Mouse (Mus musculus) urinary bladder, postnatal 25 days (tissue): ENCODE measurements at regions not wholly inside any gene's neighbourhood (a gene's known extent, or its start where the extent isn't known, plus 50 kb on each side); places are given as distances from the start of the nearest gene placed in this dataset.
A peak's percentile ranks its signal among the peaks of the same experiment; 100 is the strongest.

ENCODE experiments used
- DNase-seq: peaks from one replicate; pipeline ENCODE4 v3.0.0; 2022; ENCODE audit warnings: low spot score

GRCm38 (mm10) chr19:28732998-28733397, 53.1 kb upstream of the Glis3 start:
- no peak for DNase-seq

- DNase-seq, result no peak
These were observed 53.9 kb upstream of the Glis3 start for GRCm38 (mm10) chr19:28733781-28734180.

- peak; percentile 10 for DNase-seq
These were observed 63.4 kb upstream of the Glis3 start for GRCm38 (mm10) chr19:28743176-28743793.

- no peak for DNase-seq
These were observed 65.2 kb upstream of the Glis3 start for GRCm38 (mm10) chr19:28745105-28745504.

- DNase-seq, result no peak
These were observed 65.7 kb upstream of the Glis3 start for GRCm38 (mm10) chr19:28745534-28745933.

- no peak for DNase-seq
These were observed 71.2 kb upstream of the Glis3 start for GRCm38 (mm10) chr19:28751091-28751490.

GRCm38 (mm10) chr19:28758854-28759253, 76.0 kb upstream of the Slc1a1 start:
- DNase-seq, result peak; percentile 23

- DNase-seq, result no peak
These were observed 70.0 kb upstream of the Slc1a1 start for GRCm38 (mm10) chr19:28764795-28765360.

- no peak for DNase-seq
These were observed 66.6 kb upstream of the Slc1a1 start for GRCm38 (mm10) chr19:28768218-28768617.

- DNase-seq, result no peak
These were observed 64.4 kb upstream of the Slc1a1 start for GRCm38 (mm10) chr19:28770419-28770818.

- no peak for DNase-seq
These were observed 63.0 kb upstream of the Slc1a1 start for GRCm38 (mm10) chr19:28771836-28772235.

- no peak for DNase-seq
These were observed 61.8 kb upstream of the Slc1a1 start for GRCm38 (mm10) chr19:28772840-28773570.

- no peak for DNase-seq
These were observed 58.0 kb upstream of the Slc1a1 start for GRCm38 (mm10) chr19:28776868-28777267.

- no peak for DNase-seq
These were observed 57.2 kb upstream of the Slc1a1 start for GRCm38 (mm10) chr19:28777674-28778073.

GRCm38 (mm10) chr19:28778386-28778785, 56.5 kb upstream of the Slc1a1 start:
- DNase-seq, result no peak

- no peak for DNase-seq
These were observed 52.9 kb upstream of the Slc1a1 start for GRCm38 (mm10) chr19:28781971-28782370.
